Mouse (Mus musculus) limb, embryonic 15.5 days (tissue): ENCODE data around the gene Cabp5. TPM values are rescaled to one million over a fixed set of nuclear protein-coding genes. Genes with fewer than 3 reads are reported as not detected.
"Not testable (repeated sequence)": the region's sequence is repeated elsewhere in the genome, so short reads cannot be mapped to it uniquely, and the experiment has no call there.

Experiments used
- ATAC-seq: fragments of 200-750 bp; cut with Nextera tagmentation; 2 replicates; pipeline ENCODE4 v1.8.0; 2017; ENCODE audit warnings: low read depth, moderate TSS enrichment; ENCODE audit not compliant: insufficient number of reproducible peaks, low FRiP score, low TSS enrichment
- H3K27ac ChIP-seq: fragments of 300-500 bp; sonication (generic); 2 replicates; pipeline ENCODE4 v1.5.1; 2015; ENCODE audit warnings: moderate library complexity, mild to moderate bottlenecking, inconsistent platforms
- H3K27me3 ChIP-seq: fragments of 300-500 bp; sonication (generic); 2 replicates; pipeline ENCODE4 v1.6.1; 2015; ENCODE audit warnings: inconsistent platforms
- H3K36me3 ChIP-seq: fragments of 300-500 bp; sonication (generic); 2 replicates; pipeline ENCODE4 v1.6.1; 2015; ENCODE audit warnings: inconsistent platforms
- H3K4me1 ChIP-seq: fragments of 300-500 bp; sonication (generic); 2 replicates; pipeline ENCODE4 v1.6.1; 2015; ENCODE audit warnings: inconsistent platforms
- H3K4me2 ChIP-seq: fragments of 300-500 bp; sonication (generic); 2 replicates; pipeline ENCODE4 v1.6.1; 2015; ENCODE audit warnings: mild to moderate bottlenecking, inconsistent platforms
- H3K4me3 ChIP-seq: fragments of 300-500 bp; sonication (generic); 2 replicates; pipeline ENCODE4 v1.5.1; 2015; ENCODE audit warnings: mild to moderate bottlenecking, inconsistent platforms
- H3K9ac ChIP-seq: fragments of 300-500 bp; sonication (generic); 2 replicates; pipeline ENCODE4 v1.6.1; 2015; ENCODE audit warnings: inconsistent platforms
- H3K9me3 ChIP-seq: fragments of 300-500 bp; sonication (generic); 2 replicates; pipeline ENCODE4 v1.6.1; 2016; ENCODE audit warnings: inconsistent platforms
- whole genome bisulfite sequencing: fragments of 180-500 bp; shearing (Covaris S2); methylation state at CpG from one replicate; pipeline ENCODE4 v1.1.7; 2015; 5-methylcytosine and 5-hydroxymethylcytosine counted together
- polyA plus RNA-seq: library from polyadenylated mRNA; unstranded; fragments of >200 nt; fragmentation: Nextera tagmentation; extraction: Ambion mirVana; gene quantifications from 2 replicates; pipeline ENCODE4 v1.2.1, GENCODE M21; 2015

The Cabp5 gene
- not detected in 2 replicates for polyA plus RNA-seq

- Histone ChIP-seq H3K27ac (no peak within 1 kb of the TSS), H3K4me1 (no peaks in the 10 kb centered on the region), H3K9me3 (no peaks in the 10 kb centered on the region), H3K4me2 (no peak within 1 kb of the TSS), H3K4me3 (no peak within 1 kb of the TSS), H3K9ac (no peak within 1 kb of the TSS), H3K36me3 (no peaks in the 10 kb centered on the region), H3K27me3 (no peaks in the 10 kb centered on the region)
- WGBS: 86% methylated on average over 1 of the region's 1 CpGs
- ATAC-seq: no peak
Measured at GRCm38 (mm10) chr7:13397832-13398231, at the start of gene Cabp5. Gene Cabp5, plus strand, starts transcription at chr7:13398132.

GRCm38 (mm10) chr7:13355943-13356342 is 42.0 kb upstream of the Cabp5 start:
- peaks cover 11% of the 10 kb centered on the region for H3K36me3 ChIP-seq
- no peak for ATAC-seq
- H3K9ac ChIP-seq: no peak overlapping the region
- no peak overlapping the region for H3K4me2 ChIP-seq
- H3K4me3 ChIP-seq: no peak overlapping the region
- H3K9me3 ChIP-seq: no peaks in the 10 kb centered on the region
- no peak overlapping the region for H3K27ac ChIP-seq
- no peaks in the 10 kb centered on the region for H3K4me1 ChIP-seq
- no peaks in the 10 kb centered on the region for H3K27me3 ChIP-seq

GRCm38 (mm10) chr7:13380588-13380987 is 17.3 kb upstream of the Cabp5 start:
- ATAC-seq: no peak
- 79% methylated on average over 2 of the region's 2 CpGs for WGBS

GRCm38 (mm10) chr7:13450541-13450940 is 52.6 kb downstream of the Cabp5 start, which contains the start of gene Bsph1:
Gene Bsph1, plus strand, starts transcription at chr7:13450841.
- H3K4me1 ChIP-seq, H3K9ac ChIP-seq, H3K27me3 ChIP-seq, H3K36me3 ChIP-seq, H3K4me3 ChIP-seq, H3K27ac ChIP-seq, ATAC-seq, H3K4me2 ChIP-seq, H3K9me3 ChIP-seq: not testable (repeated sequence)
- WGBS: 71% methylated on average over 1 of the region's 1 CpGs

More at GRCm38 (mm10) chr7:13380588-13380987, 17.3 kb upstream of the Cabp5 start:
- no peak overlapping the region for H3K9ac ChIP-seq
- H3K4me3 ChIP-seq: no peak overlapping the region
- no peaks in the 10 kb centered on the region for H3K36me3 ChIP-seq
- H3K4me2 ChIP-seq: no peak overlapping the region
- no peaks in the 10 kb centered on the region for H3K4me1 ChIP-seq
- no peaks in the 10 kb centered on the region for H3K9me3 ChIP-seq
- no peaks in the 10 kb centered on the region for H3K27me3 ChIP-seq
- no peak overlapping the region for H3K27ac ChIP-seq

Other genes starting within 250 kb of the Cabp5 start
- not detected in 2 replicates for gene Vmn1r88, start 238.6 kb upstream of the Cabp5 start, polyA plus RNA-seq
- gene Vmn1r89, start 185.1 kb upstream of the Cabp5 start, polyA plus RNA-seq: not detected in 2 replicates
- gene Lig1, start 120.8 kb upstream of the Cabp5 start, polyA plus RNA-seq: 83.4 and 85.3 TPM in 2 replicates
- 9.3 and 11.0 TPM in 2 replicates for gene Zswim9, start 119.4 kb upstream of the Cabp5 start, polyA plus RNA-seq
- 0.90 and 1.0 TPM in 2 replicates for gene Pla2g4c, start 73.5 kb upstream of the Cabp5 start, polyA plus RNA-seq
- gene Bsph1, start 52.7 kb downstream of the Cabp5 start, polyA plus RNA-seq: not detected in 2 replicates
- not detected in 2 replicates for gene Bsph2, start 172.9 kb downstream of the Cabp5 start, polyA plus RNA-seq
- gene Sult2a5, start 225.8 kb downstream of the Cabp5 start, polyA plus RNA-seq: not detected in 2 replicates